ENCODE assay signal across 16 mouse cellular contexts in genomic region chr2:38921374-38921773, GRCm38 (mm10). TPM values are rescaled to one million over a fixed set of nuclear protein-coding genes. Genes with fewer than 3 reads are reported as not detected.
"Had no signal": no experiment of that assay in that cellular context is flagged by ENCODE, and none has a peak within 500 bp of the region (broad histone marks: within the 10 kb centered on the region; RNA-seq: fewer than 3 reads in every experiment).

No protein-coding gene starts in this region.

- H3K9me3 ChIP-seq: limb, embryonic 12.5 days; midbrain, embryonic 10.5 days; neural tube, embryonic 12.5 days had no signal

- H3K36me3 ChIP-seq: limb, embryonic 12.5 days; midbrain, embryonic 10.5 days; neural tube, embryonic 12.5 days had no signal

- H3K9ac ChIP-seq: limb, embryonic 12.5 days; liver, embryonic 14.5 days; neural tube, embryonic 12.5 days had no signal

- DNase-seq: kidney, adult 18-20 months; kidney, postnatal 10 days; kidney, postnatal 4 days; liver; lung, adult 18-20 months; lung, postnatal 4 days; thymus, adult 18-20 months; thymus, postnatal 14 days had no signal

- H3K4me3 ChIP-seq: left cerebral cortex, adult 2 months; limb, embryonic 12.5 days; midbrain, embryonic 10.5 days; myocyte; neural tube, embryonic 12.5 days had no signal

- H3K4me2 ChIP-seq: limb, embryonic 12.5 days; neural tube, embryonic 12.5 days had no signal

- H3K27ac ChIP-seq: left cerebral cortex, adult 2 months; limb, embryonic 12.5 days; liver, embryonic 14.5 days; midbrain, embryonic 10.5 days; neural tube, embryonic 12.5 days had no signal

- ATAC-seq: inflammation-experienced regulatory T-cells, adult 6 months had no signal

- H3K27me3 ChIP-seq: neural tube, embryonic 12.5 days had no signal

RNA-seq across cellular contexts. Expression of gene Olfml2a, which starts 10.4 kb away (rescaled TPM):
- total RNA-seq: neutrophil, adult 5-6 weeks had no signal
